Mouse (Mus musculus): ENCODE results near the gene Pgm2. TPM values are rescaled to one million over a fixed set of nuclear protein-coding genes. Genes with fewer than 3 reads are reported as not detected.

Gene Pgm2
- total RNA-seq, 2 experiments from 2014 or later: 9.1 to 13.1 TPM

DNA sequence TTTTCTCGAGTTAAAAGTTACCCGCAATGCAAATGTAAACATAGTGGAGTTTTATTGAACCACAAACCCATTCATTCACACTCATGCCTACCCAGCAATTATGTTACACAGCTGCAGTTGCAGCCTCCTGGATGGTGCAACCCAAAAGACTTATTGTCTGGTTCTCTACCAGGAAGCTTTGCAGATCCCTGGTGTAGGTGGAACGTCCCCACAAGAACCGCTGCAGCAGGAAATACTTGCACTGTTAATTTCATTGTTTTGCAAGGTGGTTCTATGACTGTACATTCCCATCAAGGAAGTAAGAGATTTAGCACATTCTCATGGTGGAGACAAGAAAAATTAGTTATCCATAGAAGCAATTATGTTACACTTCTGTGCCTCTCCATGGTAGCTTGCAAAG, 15.4 kb upstream of the Pgm2 start:
- H3K4me3 ChIP-seq: no peak overlapping the region
- DNase-seq (ENCODE audit: extremely low spot score in 1 of 2, low spot score in 2 of 2): no peak
- intact Hi-C loops (cut with DNase I): no loop called here
- H3K27ac ChIP-seq: no peak overlapping the region
- TF ChIP-seq CTCF (IDR thresholded peaks at IDR 0.05): no peak

DNA sequence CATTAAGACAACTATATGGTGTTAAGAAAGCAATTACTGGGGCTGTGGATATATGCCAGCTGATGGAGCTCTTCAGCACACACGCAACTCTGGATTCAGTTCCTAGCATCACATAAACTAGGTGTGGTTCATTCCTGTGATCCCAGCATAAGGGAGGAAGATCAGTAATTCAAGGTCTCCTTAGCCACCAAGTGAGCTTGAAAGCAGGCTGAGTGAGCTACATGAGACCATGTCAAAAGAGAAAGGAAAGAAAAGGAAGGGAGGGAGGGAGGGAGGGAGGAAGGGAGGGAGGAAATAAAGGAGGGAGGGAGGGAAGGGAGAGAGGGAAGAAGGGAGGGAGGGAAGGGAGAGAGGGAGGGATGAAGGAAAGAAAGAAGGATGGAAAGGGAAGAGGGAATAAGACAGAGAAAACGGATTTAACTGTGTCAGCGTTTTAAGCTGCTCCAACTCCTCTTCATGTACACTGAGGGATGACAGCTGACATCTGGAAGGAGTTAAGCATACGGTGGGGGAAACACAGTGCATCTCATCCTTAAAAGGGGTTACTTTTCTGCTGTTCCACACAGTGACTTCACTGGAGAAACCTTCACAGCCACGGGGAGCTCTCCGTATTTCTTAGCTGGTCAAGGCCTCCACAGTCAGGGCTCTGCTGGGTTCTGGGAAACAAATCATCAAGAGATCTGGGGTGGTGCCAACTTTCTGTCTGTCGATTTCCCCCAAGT, 13.8 kb upstream of the Pgm2 start:
- no peak for TF ChIP-seq CTCF (IDR thresholded peaks at IDR 0.05)
- intact Hi-C loops (cut with DNase I): no loop called here
- H3K4me3 ChIP-seq: no peak overlapping the region
- no peak for DNase-seq (ENCODE audit: extremely low spot score in 1 of 2, low spot score in 2 of 2)
- H3K27ac ChIP-seq: no peak overlapping the region

DNA sequence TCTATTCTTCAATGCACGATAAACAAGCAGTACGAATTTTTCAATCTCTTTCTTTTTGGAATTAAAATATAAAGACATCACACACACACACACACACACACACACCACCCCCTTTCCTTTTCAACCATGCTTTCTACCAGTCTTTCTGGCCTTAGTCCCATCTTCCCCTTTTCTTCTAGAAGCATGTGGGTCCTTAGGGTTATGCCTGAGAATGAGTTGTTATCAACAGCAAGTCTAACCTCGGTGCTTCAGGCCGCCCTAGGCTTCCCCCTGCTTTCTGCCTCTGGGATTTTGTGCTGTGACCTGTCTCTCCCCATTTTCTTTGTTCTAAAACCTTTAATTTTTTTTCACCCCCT, 13.3 kb upstream of the Pgm2 start:
- intact Hi-C loops (cut with DNase I): no loop called here
- no peak for TF ChIP-seq CTCF (IDR thresholded peaks at IDR 0.05)
- Histone ChIP-seq H3K27ac (no peak overlapping the region), H3K4me3 (no peak overlapping the region)
- DNase-seq (ENCODE audit: extremely low spot score in 1 of 2, low spot score in 2 of 2): no peak

DNA sequence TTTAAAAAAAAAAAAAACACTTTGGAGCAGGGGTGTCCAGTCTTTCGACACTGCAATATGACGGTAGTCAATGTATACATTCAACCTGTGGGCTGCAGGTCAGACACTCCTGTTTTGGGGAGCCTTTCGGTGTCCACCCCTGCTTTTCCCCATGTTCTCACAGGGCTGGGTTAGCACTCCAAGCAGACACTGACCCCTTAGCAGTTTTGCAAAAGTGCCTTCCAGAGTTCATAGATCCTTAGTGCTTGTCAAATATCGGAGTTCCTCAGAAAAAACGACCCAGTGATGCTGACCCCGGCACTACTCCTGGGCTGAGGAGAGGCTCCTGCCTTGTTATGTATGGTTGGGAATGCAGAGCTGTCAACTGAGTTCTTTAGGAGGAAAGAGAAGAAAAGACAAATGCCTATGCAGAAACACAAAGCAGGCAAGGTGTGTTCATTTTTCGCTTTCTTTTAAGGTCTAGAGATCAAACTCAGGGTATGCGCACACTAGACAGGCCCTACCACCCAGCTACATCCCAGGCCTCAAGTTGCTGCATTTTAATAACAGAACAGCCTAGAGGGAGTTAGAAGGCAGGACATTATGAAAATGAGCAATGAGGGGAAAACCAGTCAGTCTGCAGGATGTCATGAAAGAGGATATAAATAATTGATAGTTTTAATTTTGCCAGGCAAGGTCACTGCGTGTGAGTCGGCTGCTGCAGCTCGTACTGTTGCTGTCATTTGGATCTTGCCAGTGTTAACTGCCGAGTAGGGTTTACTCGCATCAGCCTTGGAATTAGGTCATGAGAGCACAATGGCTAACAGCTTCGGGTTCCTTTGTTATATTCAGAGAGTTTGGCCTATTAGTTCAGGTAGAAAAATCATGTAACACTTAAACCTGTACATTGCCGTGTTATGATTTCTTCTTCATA, 9.0 kb upstream of the Pgm2 start:
- no peak for TF ChIP-seq CTCF (IDR thresholded peaks at IDR 0.05)
- Histone ChIP-seq H3K27ac (no peak overlapping the region), H3K4me3 (no peak overlapping the region)
- intact Hi-C loops (cut with DNase I): no loop called here
- DNase-seq (ENCODE audit: extremely low spot score in 1 of 2, low spot score in 2 of 2): no peak

DNA sequence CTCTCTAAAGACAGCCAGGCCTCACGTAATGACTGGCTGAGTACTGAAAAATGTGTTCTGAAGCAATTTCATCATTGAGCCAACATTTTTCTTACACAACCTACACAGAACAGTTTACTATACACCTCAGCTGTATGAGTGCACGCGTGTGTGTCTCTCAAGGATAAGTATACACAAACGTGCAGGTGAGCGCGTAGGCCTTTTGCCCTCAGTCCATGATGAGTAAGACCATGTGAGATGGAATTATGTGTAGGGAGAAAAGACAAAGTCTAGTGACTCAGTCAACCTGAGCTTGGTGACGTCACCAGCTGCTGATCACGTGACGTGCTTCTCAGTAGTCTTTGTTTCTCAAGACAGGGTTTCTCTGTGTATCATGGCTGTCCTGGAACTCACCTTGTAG, 7.3 kb upstream of the Pgm2 start:
- intact Hi-C loops (cut with DNase I): no loop called here
- no peak for DNase-seq (ENCODE audit: extremely low spot score in 1 of 2, low spot score in 2 of 2)
- Histone ChIP-seq H3K27ac (no peak overlapping the region), H3K4me3 (no peak overlapping the region)
- no peak for TF ChIP-seq CTCF (IDR thresholded peaks at IDR 0.05)

DNA sequence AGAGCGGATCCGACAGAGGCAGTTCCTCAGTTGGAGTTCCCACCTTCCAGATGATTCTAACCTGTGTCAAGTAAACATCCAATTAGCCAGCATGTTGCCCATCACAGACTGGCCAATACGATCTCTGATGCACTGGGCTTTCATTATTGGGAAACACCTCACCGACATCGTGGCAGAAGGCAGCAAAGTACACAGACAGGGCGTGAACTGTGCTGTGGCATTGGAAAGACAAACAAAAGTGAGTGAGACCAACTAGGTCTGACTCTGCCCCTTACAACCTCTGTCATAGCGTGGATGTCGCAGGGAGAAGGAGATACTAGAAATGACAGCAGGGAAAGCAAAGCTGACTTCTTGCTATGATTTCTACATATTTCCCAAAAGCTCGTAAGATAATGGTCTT, 4.0 kb upstream of the Pgm2 start:
- no peak for DNase-seq (ENCODE audit: extremely low spot score in 1 of 2, low spot score in 2 of 2)
- Histone ChIP-seq H3K4me3 (no peak overlapping the region), H3K27ac (no peak overlapping the region)
- intact Hi-C loops (cut with DNase I): no loop called here
- TF ChIP-seq CTCF (IDR thresholded peaks at IDR 0.05): no peak

DNA sequence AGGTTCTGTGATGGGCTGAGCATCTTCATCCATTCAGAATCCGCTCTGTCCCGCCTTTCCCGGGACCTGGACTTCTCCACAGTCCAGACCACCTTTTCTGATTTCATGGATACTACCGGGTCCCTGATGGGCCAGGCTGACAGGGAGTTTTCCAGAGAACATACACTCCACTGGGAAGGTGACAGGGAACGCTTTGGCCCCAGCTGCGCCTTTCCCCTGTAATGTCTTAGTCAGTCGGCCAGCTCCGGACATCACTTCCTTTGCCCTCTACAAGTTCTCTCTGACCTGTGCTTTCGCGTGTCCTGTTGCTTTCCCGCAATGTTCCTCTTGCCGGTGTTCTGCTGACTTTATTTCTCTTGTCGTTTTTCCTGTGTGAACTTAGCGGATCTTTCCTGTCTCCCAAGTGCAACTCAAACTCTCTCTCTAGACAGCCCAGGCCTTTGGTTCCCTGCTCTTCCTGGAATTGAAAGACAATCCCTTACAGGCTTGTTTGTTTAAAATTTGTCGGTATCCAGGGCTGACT, 660 bp downstream of the Pgm2 start:
- Histone ChIP-seq H3K27ac (peak overlapping the region; percentile 92; the same call in 1 of the 2 replicates), H3K4me3 (peak overlapping the region; percentile 64)
- no peak for TF ChIP-seq CTCF (IDR thresholded peaks at IDR 0.05)
- DNase-seq (ENCODE audit: extremely low spot score in 1 of 2, low spot score in 2 of 2): no peak
- intact Hi-C loops (cut with DNase I): loop anchor here (5.0 to 10.0 kb wide), 3 partner anchors 126 to 1199 kb away; partner anchors contain the start of gene Rell1

DNA sequence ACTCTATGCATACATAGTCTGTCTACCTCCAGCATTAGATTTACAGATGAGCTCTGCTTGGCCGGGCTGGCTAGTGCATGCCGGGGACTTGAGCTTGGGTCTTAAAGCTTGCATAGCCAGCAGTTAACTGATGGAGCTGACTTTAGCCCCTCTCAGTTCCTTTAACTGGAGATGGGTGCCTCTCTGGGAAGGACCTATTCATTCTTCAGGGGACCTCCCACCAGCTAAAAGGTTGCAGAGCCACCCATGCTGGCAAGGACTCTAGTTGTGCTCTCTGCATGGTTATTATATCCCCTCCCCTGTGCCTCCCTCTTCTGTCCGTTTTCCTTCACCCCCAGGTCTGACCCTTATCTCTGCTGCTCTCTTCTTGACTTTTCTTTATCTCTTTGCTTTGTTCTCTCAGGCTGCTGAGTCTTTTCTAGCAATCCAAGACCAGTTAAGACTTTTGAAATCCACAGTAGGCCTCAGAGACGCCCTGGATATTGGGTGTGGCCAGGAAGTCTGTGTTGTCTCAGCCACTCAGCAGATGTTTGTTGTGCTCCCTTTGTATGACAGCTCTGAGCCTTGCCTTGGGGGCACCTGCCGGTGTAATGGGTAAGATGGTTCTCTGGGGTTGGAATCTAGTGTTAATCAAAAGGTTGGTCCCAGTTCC, 2.7 kb downstream of the Pgm2 start:
- intact Hi-C loops (cut with DNase I): loop anchor here (10.0 kb wide), 1 partner anchor 1201 kb away; no protein-coding TSS in a partner anchor
- Histone ChIP-seq H3K27ac (no peak overlapping the region), H3K4me3 (no peak overlapping the region)
- TF ChIP-seq CTCF (IDR thresholded peaks at IDR 0.05): no peak
- no peak for DNase-seq (ENCODE audit: extremely low spot score in 1 of 2, low spot score in 2 of 2)

DNA sequence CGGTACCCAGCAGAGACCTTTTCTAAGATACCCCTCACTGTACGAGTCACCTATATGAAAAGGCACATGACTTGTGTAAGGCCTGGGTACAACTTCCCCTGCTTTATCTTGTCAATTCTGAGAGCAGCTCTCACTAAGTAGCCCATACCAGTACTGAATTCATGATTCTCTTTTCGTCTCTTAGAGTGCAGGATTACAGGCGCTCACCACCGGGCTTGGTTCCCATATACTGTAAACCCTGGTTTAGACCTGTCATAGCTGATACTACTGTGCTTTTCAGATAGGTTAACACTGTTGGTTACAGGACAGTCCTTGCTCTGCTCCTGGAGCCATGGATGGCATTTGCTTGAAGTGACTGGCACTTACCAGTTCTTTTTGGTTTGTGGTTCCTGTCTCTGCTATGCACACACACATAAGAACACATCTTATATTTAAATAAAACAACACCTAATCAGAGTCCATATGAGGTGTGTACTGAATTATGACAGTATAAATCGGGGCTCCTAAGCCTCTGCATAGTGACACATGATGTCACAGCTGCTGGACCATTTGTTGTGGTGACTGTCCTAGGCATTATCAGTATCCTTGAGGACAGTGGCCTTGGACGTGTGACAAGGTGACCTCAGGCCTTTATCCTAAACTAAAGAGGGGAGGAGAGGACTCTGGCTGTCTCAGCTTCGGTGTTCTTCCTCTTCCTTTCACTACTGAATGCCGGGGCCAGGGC, 9.4 kb downstream of the Pgm2 start:
- DNase-seq (ENCODE audit: extremely low spot score in 1 of 2, low spot score in 2 of 2): no peak
- Histone ChIP-seq H3K27ac (no peak overlapping the region), H3K4me3 (no peak overlapping the region)
- intact Hi-C loops (cut with DNase I): no loop called here
- no peak for TF ChIP-seq CTCF (IDR thresholded peaks at IDR 0.05)

DNA sequence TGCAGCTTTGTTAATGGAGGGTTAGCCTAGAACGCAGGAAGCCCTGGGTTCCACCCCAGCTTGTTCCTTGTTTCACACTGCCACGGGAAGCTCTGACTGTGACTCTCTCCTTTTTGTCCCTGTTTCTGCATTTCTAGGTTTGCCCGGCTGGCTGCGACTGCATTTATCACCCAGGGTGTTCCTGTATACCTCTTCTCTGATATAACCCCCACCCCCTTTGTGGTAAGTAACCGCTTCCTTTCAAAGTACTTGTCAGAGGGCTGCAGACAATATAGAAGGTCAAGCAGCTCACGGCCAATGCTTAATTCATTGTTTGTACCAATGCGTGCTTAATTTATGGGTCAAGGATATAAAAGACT, 9.9 kb downstream of the Pgm2 start:
- intact Hi-C loops (cut with DNase I): no loop called here
- no peak for TF ChIP-seq CTCF (IDR thresholded peaks at IDR 0.05)

DNA sequence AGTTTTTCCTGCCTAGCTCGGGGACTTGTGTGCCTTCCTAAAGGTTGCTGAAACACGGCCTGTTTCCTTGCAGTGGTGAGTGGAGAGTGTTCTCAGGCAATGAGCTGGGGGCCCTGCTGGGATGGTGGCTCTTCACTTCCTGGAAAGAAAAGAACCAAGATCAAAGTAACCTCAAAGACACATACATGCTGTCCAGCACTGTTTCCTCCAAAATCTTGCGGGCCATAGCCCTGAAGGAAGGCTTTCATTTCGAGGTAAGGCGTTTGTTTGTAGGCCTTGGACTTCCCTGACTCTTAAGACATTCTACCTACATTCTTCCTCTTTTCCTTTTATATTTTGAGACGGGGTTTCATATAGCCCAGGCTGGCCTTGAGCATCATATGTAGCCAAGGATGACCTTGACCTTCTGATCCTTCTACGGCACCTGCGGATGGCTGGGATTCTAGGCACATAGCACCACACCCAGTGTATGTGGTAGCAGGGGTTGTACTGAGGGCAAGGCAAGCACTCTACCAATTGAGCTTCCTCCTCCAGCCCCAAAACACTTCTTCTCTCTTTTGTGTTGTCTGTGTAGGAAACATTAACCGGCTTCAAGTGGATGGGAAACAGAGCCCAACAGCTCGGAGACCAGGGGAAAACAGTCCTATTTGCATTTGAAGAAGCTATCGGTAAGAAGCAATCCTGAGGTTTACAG, 15.0 kb downstream of the Pgm2 start:
- DNase-seq (ENCODE audit: extremely low spot score in 1 of 2, low spot score in 2 of 2): no peak
- Histone ChIP-seq H3K4me3 (no peak overlapping the region), H3K27ac (no peak overlapping the region)
- intact Hi-C loops (cut with DNase I): no loop called here
- TF ChIP-seq CTCF (IDR thresholded peaks at IDR 0.05): no peak

More for the DNA sequence above, 9.9 kb downstream of the Pgm2 start:
- DNase-seq (ENCODE audit: extremely low spot score in 1 of 2, low spot score in 2 of 2): no peak
- Histone ChIP-seq H3K4me3 (no peak overlapping the region), H3K27ac (no peak overlapping the region)
